Mouse (Mus musculus) erythroblast, embryonic 14.5 days (primary cell): ENCODE measurements around the gene Anks1b. TPM values are rescaled to one million over a fixed set of nuclear protein-coding genes. Genes with fewer than 3 reads are reported as not detected.

Experiments
- H3K27me3 ChIP-seq: 2 replicates; pipeline ENCODE4 v1.6.1; 2012; ENCODE audit warnings: inconsistent platforms; ENCODE audit not compliant: control insufficient read depth
- H3K36me3 ChIP-seq: 2 replicates; pipeline ENCODE4 v1.6.1; 2012; ENCODE audit warnings: mild to moderate bottlenecking, inconsistent platforms; ENCODE audit not compliant: control insufficient read depth
- H3K4me1 ChIP-seq: 2 replicates; pipeline ENCODE4 v1.6.1; 2012; ENCODE audit warnings: inconsistent platforms; ENCODE audit not compliant: control insufficient read depth
- H3K4me3 ChIP-seq: replicated peaks from 2 replicates; pipeline ENCODE3; 2012; ENCODE audit warnings: moderate library complexity, mild to moderate bottlenecking, inconsistent platforms
- H3K9me3 ChIP-seq: 2 replicates; pipeline ENCODE4 v1.6.1; 2012; ENCODE audit warnings: low read length, inconsistent platforms, mixed read lengths; ENCODE audit not compliant: control insufficient read depth
- GATA1 ChIP-seq: IDR thresholded peaks from 2 replicates; pipeline ENCODE4 v1.6.1; 2012; ENCODE audit warnings: low read length, inconsistent platforms, mixed read lengths
- TAL1 ChIP-seq: IDR thresholded peaks from 3 replicates; pipeline ENCODE4 v1.6.1; 2012; ENCODE audit warnings: low read length, inconsistent platforms, mixed read lengths
- polyA plus RNA-seq: library from polyadenylated mRNA; stranded (reverse); fragments of >175 nt; gene quantifications from 2 replicates; pipeline ENCODE4 v1.2.3, GENCODE M21; 2012

Anks1b gene
- polyA plus RNA-seq, 1 experiment, result not detected

DNA sequence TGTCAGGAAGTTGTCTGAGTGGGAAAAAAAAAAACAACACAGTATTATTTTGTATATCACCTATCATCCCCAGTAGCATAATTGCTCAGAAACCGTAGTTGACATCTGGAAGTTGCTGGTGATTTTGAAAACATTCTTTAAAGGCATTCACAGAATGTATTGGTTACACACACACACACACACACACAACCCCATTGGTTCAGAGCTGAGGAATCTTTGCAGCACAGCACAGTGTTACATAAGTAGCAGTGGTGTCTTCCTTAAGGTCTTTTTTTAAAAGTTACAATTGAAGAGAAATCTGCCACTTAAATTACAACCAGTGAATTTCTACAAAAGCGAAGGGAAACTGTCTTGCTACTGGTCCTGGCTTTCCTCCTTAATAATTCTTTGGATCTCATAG lies 969.1 kb downstream of the Anks1b start:
- Histone ChIP-seq H3K27me3 (no peaks in the 10 kb centered on the region), H3K9me3 (peaks cover 5% of the 10 kb centered on the region; the same call in 1 of the 2 replicates), H3K4me1 (no peaks in the 10 kb centered on the region), H3K4me3 (no peak overlapping the region), H3K36me3 (no peaks in the 10 kb centered on the region)
- TF ChIP-seq TAL1 (no peak), GATA1 (no peak)

DNA sequence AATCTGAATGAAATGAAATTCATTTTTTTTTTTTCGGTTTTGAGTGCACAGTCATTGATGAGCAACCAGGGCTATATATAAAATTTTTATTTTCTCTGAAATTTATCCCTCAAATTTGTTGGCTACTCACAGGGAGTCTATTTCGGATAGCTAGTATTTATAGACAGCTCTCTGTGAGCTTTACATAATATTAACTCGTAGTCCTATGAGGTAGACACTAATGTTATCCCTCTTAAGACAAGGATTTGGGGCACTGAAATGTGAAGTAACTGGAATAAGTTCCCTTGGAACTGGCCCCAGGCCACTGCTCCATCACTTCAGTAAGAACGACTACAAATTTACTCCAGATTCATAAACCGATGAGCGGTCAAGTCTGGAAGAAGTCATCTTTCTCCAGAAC lies 977.8 kb downstream of the Anks1b start:
- Histone ChIP-seq H3K4me1 (no peaks in the 10 kb centered on the region), H3K4me3 (no peak overlapping the region), H3K27me3 (no peaks in the 10 kb centered on the region), H3K9me3 (peaks cover 6% of the 10 kb centered on the region), H3K36me3 (no peaks in the 10 kb centered on the region)
- TF ChIP-seq GATA1, result no peak
- TF ChIP-seq TAL1, result no peak

DNA sequence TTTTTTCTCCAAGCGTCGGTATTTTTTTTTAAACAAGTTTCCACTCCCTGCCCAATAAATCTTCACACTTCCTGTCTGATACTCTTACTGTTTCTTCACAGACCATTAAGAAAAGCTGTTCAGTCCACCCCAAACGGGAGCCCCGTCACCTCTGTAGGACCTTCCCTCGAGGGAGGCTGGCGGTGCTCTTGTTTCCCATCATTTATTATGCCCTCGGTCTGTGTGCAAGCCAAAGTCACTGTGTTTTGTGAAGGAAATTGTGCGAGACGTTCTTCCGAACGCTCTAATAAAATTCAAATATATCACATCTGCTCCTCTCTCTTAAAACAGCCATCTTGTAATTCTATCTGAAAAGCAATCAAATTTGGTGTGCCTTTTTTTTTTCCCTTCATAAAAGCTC lies 978.7 kb downstream of the Anks1b start:
- Histone ChIP-seq H3K9me3 (peaks cover 8% of the 10 kb centered on the region), H3K27me3 (no peaks in the 10 kb centered on the region)

DNA sequence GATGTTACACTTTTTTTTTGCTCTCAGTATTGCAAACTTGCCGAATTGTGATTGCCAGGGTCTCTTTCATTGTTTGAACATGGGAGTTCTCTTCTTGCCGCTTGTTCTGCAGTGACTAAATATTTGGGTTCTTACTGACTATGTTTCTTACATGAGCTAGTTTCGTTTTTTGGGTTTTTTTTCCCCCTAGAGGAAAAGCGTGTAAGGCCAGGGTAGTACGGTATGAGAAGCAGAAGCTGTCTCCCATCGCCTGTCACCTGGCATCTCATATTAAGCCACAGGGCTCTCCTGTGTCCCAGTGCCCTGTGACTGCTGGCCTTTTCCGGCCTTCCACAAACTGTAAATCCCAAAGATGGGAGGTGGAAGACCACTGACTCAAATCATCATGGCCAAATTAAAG lies 979.1 kb downstream of the Anks1b start:
- H3K4me3 ChIP-seq, result no peak overlapping the region
- H3K27me3 ChIP-seq, result no peaks in the 10 kb centered on the region

More for the DNA sequence above, 978.7 kb downstream of the Anks1b start:
- TF ChIP-seq GATA1 (no peak), TAL1 (no peak)
- no peaks in the 10 kb centered on the region for H3K4me1 ChIP-seq
- no peak overlapping the region for H3K4me3 ChIP-seq
- no peaks in the 10 kb centered on the region for H3K36me3 ChIP-seq

DNA sequence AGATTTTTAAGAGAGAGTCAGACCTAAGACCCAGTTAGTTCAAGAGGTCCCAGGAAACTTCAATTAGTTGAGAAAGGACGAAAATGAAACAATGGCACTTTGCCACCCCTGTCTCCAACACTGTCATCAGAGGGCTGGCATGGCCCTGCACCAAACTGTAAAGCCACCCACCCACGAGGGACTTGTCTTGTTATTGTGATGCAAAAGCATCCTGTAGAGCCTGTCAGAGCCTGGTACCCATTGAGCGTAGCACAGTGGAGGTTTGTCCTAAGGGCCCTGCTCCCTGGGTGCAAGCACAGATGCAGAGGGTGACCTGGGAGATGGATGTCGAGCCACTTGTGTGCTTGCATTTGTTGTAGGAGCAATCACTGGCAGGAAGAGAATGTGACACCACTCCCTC lies 983.4 kb downstream of the Anks1b start:
- no peak overlapping the region for H3K4me3 ChIP-seq
- H3K36me3 ChIP-seq, result no peaks in the 10 kb centered on the region
- TF ChIP-seq GATA1 (no peak), TAL1 (no peak)
- H3K9me3 ChIP-seq, result peaks cover 7% of the 10 kb centered on the region; the same call in 1 of the 2 replicates
- no peaks in the 10 kb centered on the region for H3K4me1 ChIP-seq
- H3K27me3 ChIP-seq, result no peaks in the 10 kb centered on the region

More for the DNA sequence above, 979.1 kb downstream of the Anks1b start:
- TF ChIP-seq TAL1 (no peak), GATA1 (no peak)
- H3K36me3 ChIP-seq, result no peaks in the 10 kb centered on the region
- H3K9me3 ChIP-seq, result peaks cover 8% of the 10 kb centered on the region
- H3K4me1 ChIP-seq, result no peaks in the 10 kb centered on the region

DNA sequence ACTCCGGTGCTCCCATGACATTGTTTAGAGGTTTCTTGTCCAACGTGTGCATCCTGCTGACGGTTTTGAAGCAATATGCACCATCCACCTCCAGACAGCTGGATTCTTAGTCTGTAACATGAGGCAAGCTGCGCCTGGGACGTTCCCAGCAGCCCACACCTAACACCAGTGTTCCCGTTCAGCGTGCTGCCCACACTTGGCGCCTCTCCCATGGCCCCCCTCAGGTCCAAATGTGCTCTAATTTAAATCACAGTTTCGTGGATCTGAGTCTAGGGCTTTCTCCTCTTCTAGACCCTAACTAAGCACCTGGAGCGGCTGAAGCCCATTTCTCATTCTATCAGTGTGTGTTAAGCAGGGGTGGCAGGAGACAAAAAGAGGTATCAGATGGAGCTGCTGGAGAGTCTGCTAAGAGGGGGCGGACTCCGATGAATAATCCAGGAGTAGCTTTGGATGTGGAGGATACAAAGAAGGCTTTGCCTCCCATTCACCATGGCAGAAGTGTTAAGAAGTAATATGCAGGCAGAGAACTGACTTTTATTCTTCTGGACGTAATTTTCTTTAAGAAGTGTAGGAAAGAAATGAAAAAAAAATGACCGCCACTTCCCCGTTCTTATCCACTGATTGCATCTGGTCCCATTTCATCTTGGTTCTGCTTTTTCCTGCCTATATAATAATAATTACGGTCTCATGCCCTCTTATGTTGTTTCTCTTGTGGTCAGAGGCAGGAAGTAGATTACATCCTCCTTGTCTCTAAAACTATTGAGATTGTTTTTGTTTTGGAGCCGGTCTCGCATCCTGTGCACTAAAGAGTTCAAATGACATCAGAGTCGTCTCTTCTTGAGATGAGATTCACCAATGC lies 986.6 kb downstream of the Anks1b start:
- peaks cover 7% of the 10 kb centered on the region; the same call in 1 of the 2 replicates for H3K9me3 ChIP-seq
- H3K27me3 ChIP-seq, result no peaks in the 10 kb centered on the region
- H3K4me1 ChIP-seq, result no peaks in the 10 kb centered on the region
- no peak overlapping the region for H3K4me3 ChIP-seq
- H3K36me3 ChIP-seq, result no peaks in the 10 kb centered on the region
- TF ChIP-seq GATA1, result no peak
- TF ChIP-seq TAL1, result no peak

DNA sequence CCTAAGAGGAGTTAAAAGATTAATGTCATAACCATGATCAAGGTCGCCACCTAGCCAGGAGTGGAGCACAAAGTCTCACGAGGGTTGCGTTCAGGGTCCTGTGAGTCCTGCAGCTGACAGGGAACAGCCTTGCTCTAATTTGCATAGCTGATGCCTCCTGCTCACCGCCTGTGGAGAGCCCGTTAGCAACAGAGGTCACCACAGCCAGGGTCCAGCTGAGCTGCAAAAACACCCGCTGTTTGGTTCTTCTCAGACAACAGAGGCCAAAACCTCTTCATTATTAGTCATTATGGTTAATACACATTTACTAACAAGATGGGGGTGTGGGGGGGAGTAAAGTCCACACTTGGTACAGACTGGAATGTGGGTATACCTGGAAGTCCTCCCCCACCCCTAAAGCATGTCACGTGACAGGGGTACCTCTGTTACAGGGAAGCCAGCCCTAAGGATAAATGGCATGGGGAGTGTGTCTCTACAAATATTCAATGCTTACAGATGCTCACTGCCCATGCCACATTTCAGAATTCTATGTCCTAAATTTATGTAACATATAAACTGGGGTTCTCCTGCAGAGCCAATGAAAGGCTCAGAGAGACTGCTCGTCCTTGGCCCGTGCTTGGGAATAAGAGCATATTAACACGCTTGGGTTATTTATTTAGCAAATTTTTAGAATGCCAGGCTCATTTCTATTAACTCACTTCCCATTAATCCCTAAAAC lies 990.7 kb downstream of the Anks1b start:
- Histone ChIP-seq H3K9me3 (peaks cover 4% of the 10 kb centered on the region; the same call in 1 of the 2 replicates), H3K36me3 (no peaks in the 10 kb centered on the region), H3K4me1 (no peaks in the 10 kb centered on the region), H3K4me3 (no peak overlapping the region), H3K27me3 (no peaks in the 10 kb centered on the region)
- TF ChIP-seq GATA1, result no peak
- TF ChIP-seq TAL1, result no peak

DNA sequence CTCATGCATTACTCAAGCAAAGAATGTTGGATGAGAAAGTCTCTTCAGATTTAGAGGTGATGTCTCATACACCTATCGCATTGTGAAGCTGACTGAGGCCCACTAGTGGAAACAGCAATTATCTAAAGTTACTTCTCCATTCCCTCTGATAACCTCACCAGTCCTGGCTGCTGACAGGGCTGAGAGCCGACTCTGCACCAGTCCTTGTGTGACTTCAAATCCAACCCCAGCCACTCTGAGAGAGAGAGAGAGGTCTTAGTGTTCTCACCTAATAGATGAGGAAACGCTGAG lies 991.2 kb downstream of the Anks1b start:
- Histone ChIP-seq H3K27me3 (no peaks in the 10 kb centered on the region), H3K36me3 (no peaks in the 10 kb centered on the region), H3K9me3 (peaks cover 4% of the 10 kb centered on the region; the same call in 1 of the 2 replicates), H3K4me1 (no peaks in the 10 kb centered on the region), H3K4me3 (no peak overlapping the region)
- TF ChIP-seq TAL1 (no peak), GATA1 (no peak)

DNA sequence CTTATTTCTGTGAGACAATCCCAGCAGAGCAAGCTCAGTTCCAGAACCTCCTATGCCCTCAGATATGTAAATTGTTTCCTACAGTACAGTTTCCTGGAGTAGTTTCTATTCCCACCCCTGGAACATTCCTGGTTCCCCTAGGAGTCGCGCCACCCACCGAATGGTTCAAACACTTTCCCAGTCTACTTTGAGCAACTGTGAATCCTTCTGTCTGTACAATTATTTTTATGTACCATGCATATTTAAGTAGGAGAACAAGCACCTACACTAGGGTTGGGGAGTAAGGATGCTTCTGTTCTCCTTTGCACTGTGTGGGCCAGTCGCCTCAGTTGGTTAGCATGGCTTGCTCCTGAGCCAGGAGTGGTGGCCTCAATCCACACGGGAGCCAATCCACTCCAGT lies 999.9 kb downstream of the Anks1b start:
- Histone ChIP-seq H3K4me1 (no peaks in the 10 kb centered on the region), H3K4me3 (no peak overlapping the region), H3K36me3 (no peaks in the 10 kb centered on the region), H3K9me3 (peaks cover 7% of the 10 kb centered on the region), H3K27me3 (no peaks in the 10 kb centered on the region)
- TF ChIP-seq TAL1, result no peak
- TF ChIP-seq GATA1, result no peak
